Mouse (Mus musculus): ENCODE data around the gene Blvra.

DNA sequence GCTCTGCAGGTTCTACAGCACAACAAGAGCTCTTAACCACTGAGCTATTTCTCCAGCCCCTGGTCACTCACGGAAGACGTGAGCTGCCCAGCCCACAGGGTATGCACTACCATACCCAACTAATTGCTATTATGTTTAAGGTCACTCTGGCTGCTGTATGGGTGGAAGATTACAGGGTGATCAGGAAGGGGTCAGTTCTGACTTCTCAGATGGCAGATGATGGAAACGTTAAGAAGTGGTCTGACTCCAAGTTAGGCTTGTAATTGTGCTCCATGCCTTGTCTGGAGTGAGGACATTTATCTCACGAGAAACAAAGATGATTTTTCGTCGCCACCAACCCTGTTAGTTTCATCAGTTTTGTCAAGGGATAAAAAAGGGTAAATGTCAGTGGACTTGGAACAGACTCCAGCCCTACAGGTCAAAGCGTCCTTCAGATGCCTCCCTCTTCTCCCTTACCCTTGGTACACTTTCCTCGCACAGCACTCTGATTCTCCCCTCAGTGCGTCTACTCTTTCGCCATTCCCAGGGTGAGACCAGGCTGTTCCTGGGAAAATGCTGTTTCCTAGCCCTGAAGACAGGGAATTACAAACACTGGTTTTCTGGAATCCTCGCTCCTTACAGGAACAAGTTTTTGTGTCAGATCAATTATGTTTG, 557 bp upstream of the Blvra start:
- TF ChIP-seq CTCF (IDR thresholded peaks at IDR 0.05; ENCODE audit: low read depth) (no peak), EP300 (IDR thresholded peaks at IDR 0.05; ENCODE audit: low read depth) (no peak)
